Mouse (Mus musculus) gastrocnemius, postnatal 4 days (tissue): ENCODE results near the gene H2-Oa. TPM values are rescaled to one million over a fixed set of nuclear protein-coding genes. Genes with fewer than 3 reads are reported as not detected.
A peak's percentile ranks its signal among the peaks of the same experiment; 100 is the strongest.
"Not testable (repeated sequence)": the region's sequence is repeated elsewhere in the genome, so short reads cannot be mapped to it uniquely, and the experiment has no call there.

ENCODE experiments used
- DNase-seq, 2 experiments: peaks; one replicate each; pipeline ENCODE4 v3.0.0; 2021 to 2022; ENCODE audit warnings: low spot score in 2 of 2, mixed read lengths in 2 of 2
- total RNA-seq, 2 experiments: library from RNA; stranded (reverse); gene quantifications; 2 replicates each; pipeline ENCODE4 v1.2.3; 2021

The H2-Oa gene
- total RNA-seq, 2 experiments from 2014 or later = not detected

- no peak for DNase-seq
These were observed 50.4 kb downstream of the H2-Oa start for GRCm38 (mm10) chr17:34142456-34143010.

- peak in 1 of 2 experiments; percentile 45 for DNase-seq
These were observed 50.9 kb downstream of the H2-Oa start, which contains the start of gene H2-DMb2 for GRCm38 (mm10) chr17:34143033-34143432. TSS of gene H2-DMb2 (plus strand) at chr17:34143307.

GRCm38 (mm10) chr17:34143461-34143860 is 51.3 kb downstream of the H2-Oa start:
- DNase-seq = no peak

GRCm38 (mm10) chr17:34144221-34144620 is 52.1 kb downstream of the H2-Oa start:
- DNase-seq = not testable (repeated sequence)

Other genes starting within 250 kb of the H2-Oa start
- gene Cd320, start 249.2 kb upstream of the H2-Oa start, total RNA-seq = 10 to 100 TPM; 14.1 to 16.5 TPM
- not detected for gene Gm7029, start 218.5 kb upstream of the H2-Oa start, total RNA-seq
- 10 to 100 TPM; 16.5 to 18.9 TPM for gene Kifc1, start 201.7 kb upstream of the H2-Oa start, total RNA-seq
- not detected for gene Platr17, start 187.2 kb upstream of the H2-Oa start, total RNA-seq
- gene Daxx, start 182.9 kb upstream of the H2-Oa start, total RNA-seq = 10 to 100 TPM; 21.9 to 24.9 TPM
- 10 to 100 TPM; 43.2 to 43.9 TPM for gene Tapbp, start 176.4 kb upstream of the H2-Oa start, total RNA-seq
- gene Zbtb22, start 176.4 kb upstream of the H2-Oa start, total RNA-seq = 10 to 100 TPM; 24.9 to 26.8 TPM
- gene Rgl2, start 162.8 kb upstream of the H2-Oa start, total RNA-seq = 10 to 100 TPM; 43.2 to 48.4 TPM
- 10 to 100 TPM; 73.2 to 74.5 TPM for gene Pfdn6, start 152.0 kb upstream of the H2-Oa start, total RNA-seq
- 10 to 100 TPM; 18.8 to 20.0 TPM for gene Wdr46, start 151.7 kb upstream of the H2-Oa start, total RNA-seq
- 1 to 10 TPM; 3.8 to 4.5 TPM for gene B3galt4, start 140.9 kb upstream of the H2-Oa start, total RNA-seq
- 10 to 100 TPM; 37.4 to 38.6 TPM for gene Vps52, start 136.5 kb upstream of the H2-Oa start, total RNA-seq
- gene Rps18, start 136.3 kb upstream of the H2-Oa start, total RNA-seq = 100 to 1,000 TPM; 863 to 945 TPM
- gene H2-K1, start 92.0 kb upstream of the H2-Oa start, total RNA-seq = 10 to 100 TPM; 38.8 to 51.5 TPM
- gene Ring1, start 67.7 kb upstream of the H2-Oa start, total RNA-seq = 10 to 100 TPM; 19.3 to 20.9 TPM
- gene H2-Ke6, start 64.3 kb upstream of the H2-Oa start, total RNA-seq = 10 to 100 TPM; 60.4 to 61.7 TPM
- 100 to 1,000 TPM in 1 of 2 experiments, 10 to 100 TPM in 1; 98.5 to 107 TPM for gene Slc39a7, start 60.7 kb upstream of the H2-Oa start, total RNA-seq
- 10 to 100 TPM; 43.6 to 49.4 TPM for gene Rxrb, start 60.5 kb upstream of the H2-Oa start, total RNA-seq
- gene Col11a2, start 52.9 kb upstream of the H2-Oa start, total RNA-seq = 10 to 100 TPM; 45.4 to 77.3 TPM
- 1 to 10 TPM; 7.6 to 8.7 TPM for gene H2-DMa, start 27.2 kb downstream of the H2-Oa start, total RNA-seq
- 100 to 1,000 TPM; 125 to 136 TPM for gene Brd2, start 30.3 kb downstream of the H2-Oa start, total RNA-seq
- under 1 TPM; 0.36 to 0.37 TPM for gene H2-DMb2, start 51.0 kb downstream of the H2-Oa start, total RNA-seq
- 1 to 10 TPM in 1 of 2 experiments, under 1 TPM in 1; 0.70 to 1.4 TPM for gene H2-DMb1, start 60.7 kb downstream of the H2-Oa start, total RNA-seq
- gene Tap1, start 95.2 kb downstream of the H2-Oa start, total RNA-seq = 1 to 10 TPM; 4.4 to 5.4 TPM
- 1 to 10 TPM; 1.6 to 4.1 TPM for gene Psmb9, start 95.4 kb downstream of the H2-Oa start, total RNA-seq
- gene Psmb8, start 105.4 kb downstream of the H2-Oa start, total RNA-seq = 1 to 10 TPM; 4.3 to 6.1 TPM
- 1 to 10 TPM; 8.1 to 8.3 TPM for gene Tap2, start 111.2 kb downstream of the H2-Oa start, total RNA-seq
- gene H2-Ob, start 146.6 kb downstream of the H2-Oa start, total RNA-seq = under 1 TPM in 1 of 2 experiments, not detected in 1; 0.39 TPM
- gene H2-Ab1, start 165.3 kb downstream of the H2-Oa start, total RNA-seq = 1 to 10 TPM; 2.1 to 2.9 TPM
- gene H2-Aa, start 195.5 kb downstream of the H2-Oa start, total RNA-seq = 1 to 10 TPM; 2.1 to 3.1 TPM
- 1 to 10 TPM; 2.6 to 4.1 TPM for gene H2-Eb1, start 213.5 kb downstream of the H2-Oa start, total RNA-seq
- not detected for gene H2-Eb2, start 233.3 kb downstream of the H2-Oa start, total RNA-seq